Mouse (Mus musculus) kidney, adult 2 months (tissue): ENCODE results near the gene Vmn2r9.

Experiments
- CTCF ChIP-seq: fragments of 200-500 bp; conservative IDR thresholded peaks from 2 replicates; pipeline ENCODE4 v1.5.1; 2011; ENCODE audit warnings: low read depth, mild to moderate bottlenecking, control low read depth, low read length, moderate library complexity, mixed read lengths; ENCODE audit not compliant: insufficient read depth, insufficient read length
- POLR2A ChIP-seq: fragments of 200-500 bp; IDR thresholded peaks from one replicate; pipeline ENCODE4 v1.6.1; 2011; ENCODE audit warnings: low read depth, low read length, control low read depth

DNA sequence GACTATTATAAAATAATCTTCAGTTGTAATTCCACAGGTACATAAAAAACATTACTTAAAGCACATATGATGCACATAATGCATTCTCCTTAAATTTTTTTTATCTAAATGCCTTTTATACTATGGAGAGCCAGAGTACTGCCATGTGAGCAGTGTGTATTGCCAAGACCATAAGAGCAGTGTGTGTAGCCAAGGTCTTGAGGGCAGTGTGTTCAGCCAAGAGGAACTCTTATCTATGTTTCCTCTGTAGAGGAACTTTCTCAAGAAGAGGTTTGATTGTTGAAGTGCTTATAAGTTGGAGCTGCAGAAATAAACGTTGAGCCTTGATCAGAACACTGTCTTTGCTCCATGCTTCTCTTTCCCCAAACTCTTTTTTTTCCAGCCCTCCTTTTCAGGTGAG lies 2.9 kb downstream of the Vmn2r9 start:
- no peak for TF ChIP-seq POLR2A
- TF ChIP-seq CTCF: no peak
